Mouse (Mus musculus) forebrain, embryonic 11.5 days (tissue): ENCODE data around the gene Fkbp2. TPM values are rescaled to one million over a fixed set of nuclear protein-coding genes. Genes with fewer than 3 reads are reported as not detected.

ENCODE experiments used
- ATAC-seq: fragments of 200-750 bp; cut with Nextera tagmentation; replicated peaks from 2 replicates; pipeline ENCODE4 v1.8.0; 2017; ENCODE audit warnings: moderate TSS enrichment; ENCODE audit not compliant: low FRiP score
- DNase-seq: peaks from one replicate; pipeline ENCODE4 v3.0.0-alpha.2; 2017; ENCODE audit warnings: low spot score
- H3K27ac ChIP-seq: fragments of 300-500 bp; sonication (generic); 2 replicates; pipeline ENCODE4 v1.5.1; 2014; ENCODE audit warnings: low read depth, low read length
- H3K27me3 ChIP-seq: fragments of 300-500 bp; sonication (generic); 2 replicates; pipeline ENCODE4 v1.6.1; 2014; ENCODE audit warnings: mild to moderate bottlenecking, low read length, mixed read lengths; ENCODE audit not compliant: control insufficient read depth, insufficient read depth
- H3K36me3 ChIP-seq: fragments of 300-500 bp; sonication (generic); 2 replicates; pipeline ENCODE4 v1.6.1; 2014; ENCODE audit warnings: mild to moderate bottlenecking, low read length, moderate library complexity, mixed read lengths; ENCODE audit not compliant: control insufficient read depth, insufficient read depth
- H3K4me1 ChIP-seq: fragments of 300-500 bp; sonication (generic); replicated peaks from 2 replicates; pipeline ENCODE4 v1.6.1; 2014; ENCODE audit warnings: low read length, mixed read lengths; ENCODE audit not compliant: control insufficient read depth, insufficient read depth
- H3K4me2 ChIP-seq: fragments of 300-500 bp; sonication (generic); 2 replicates; pipeline ENCODE4 v1.6.1; 2014; ENCODE audit warnings: low read depth, mild to moderate bottlenecking, low read length, moderate library complexity, mixed read lengths; ENCODE audit not compliant: severe bottlenecking
- H3K4me3 ChIP-seq: fragments of 300-500 bp; sonication (generic); 2 replicates; pipeline ENCODE4 v1.5.1; 2014; ENCODE audit warnings: low read depth, low read length
- H3K9ac ChIP-seq: fragments of 300-500 bp; sonication (generic); 2 replicates; pipeline ENCODE4 v1.6.1; 2014; ENCODE audit warnings: low read length
- H3K9me3 ChIP-seq: fragments of 300-500 bp; sonication (generic); 2 replicates; pipeline ENCODE4 v1.6.1; 2016; ENCODE audit warnings: low read length, mixed read lengths; ENCODE audit not compliant: control insufficient read depth
- WGBS: fragments of 180-500 bp; shearing (Covaris S2); extraction: QIAGEN DNeasy Blood & Tissue Kit; methylation state at CpG from one replicate; pipeline ENCODE4 v1.1.7; 2014; 5-methylcytosine and 5-hydroxymethylcytosine counted together
- polyA plus RNA-seq: library from polyadenylated mRNA; unstranded; fragments of >200 nt; fragmentation: Nextera tagmentation; extraction: Ambion mirVana; gene quantifications from 2 replicates; pipeline ENCODE4 v1.2.1, GENCODE M21; 2014

Gene Fkbp2
- polyA plus RNA-seq, 1 experiment from 2014 or later, result 65.4 TPM

DNA sequence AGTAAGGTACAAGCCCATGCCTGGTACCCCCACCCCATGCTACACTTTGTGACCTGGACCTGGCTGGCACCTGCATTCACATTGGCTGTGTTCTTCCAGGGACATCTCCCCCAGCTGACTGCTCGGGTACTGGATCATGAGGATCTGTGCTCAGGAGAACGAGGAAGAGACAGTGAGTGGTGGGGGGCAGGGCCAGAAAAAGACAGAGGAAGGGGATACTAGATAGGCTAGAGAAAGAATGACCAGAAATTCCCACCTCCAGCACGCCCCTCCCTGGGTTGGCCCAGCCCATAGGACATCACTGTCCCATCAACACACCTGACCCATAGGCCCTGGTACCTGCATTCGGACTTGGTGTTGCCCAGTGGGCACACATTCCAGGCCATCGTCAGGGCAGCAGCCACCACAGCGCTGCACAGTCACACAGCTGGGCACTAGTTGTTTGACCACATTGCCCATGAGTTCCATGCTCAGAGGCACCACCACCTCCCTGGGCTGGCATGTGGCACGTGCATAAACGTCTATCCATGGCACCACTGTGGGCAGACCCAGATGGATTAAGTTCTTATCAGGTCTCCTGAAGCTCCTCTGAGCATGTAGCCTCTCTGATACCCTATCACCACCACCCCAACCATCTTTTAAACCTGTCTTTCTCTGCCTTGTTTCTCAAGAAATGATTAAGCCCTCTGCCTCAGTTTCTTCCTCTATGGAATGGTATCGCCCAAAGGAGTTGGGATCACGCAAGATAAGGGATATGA is 5.8 kb upstream of the Fkbp2 start:
- Histone ChIP-seq H3K4me3 (peak overlapping the region; percentile 87), H3K9me3 (no peaks in the 10 kb centered on the region), H3K27ac (no peak overlapping the region), H3K36me3 (peaks cover 3% of the 10 kb centered on the region; the same call in 1 of the 2 replicates), H3K4me1 (peaks cover 10% of the 10 kb centered on the region), H3K9ac (peak overlapping the region; percentile 89), H3K27me3 (no peaks in the 10 kb centered on the region), H3K4me2 (peak overlapping the region; percentile 96)
- 82% methylated on average over 10 of the region's 10 CpGs for WGBS
- DNase-seq, result no peak
- no peak for ATAC-seq

DNA sequence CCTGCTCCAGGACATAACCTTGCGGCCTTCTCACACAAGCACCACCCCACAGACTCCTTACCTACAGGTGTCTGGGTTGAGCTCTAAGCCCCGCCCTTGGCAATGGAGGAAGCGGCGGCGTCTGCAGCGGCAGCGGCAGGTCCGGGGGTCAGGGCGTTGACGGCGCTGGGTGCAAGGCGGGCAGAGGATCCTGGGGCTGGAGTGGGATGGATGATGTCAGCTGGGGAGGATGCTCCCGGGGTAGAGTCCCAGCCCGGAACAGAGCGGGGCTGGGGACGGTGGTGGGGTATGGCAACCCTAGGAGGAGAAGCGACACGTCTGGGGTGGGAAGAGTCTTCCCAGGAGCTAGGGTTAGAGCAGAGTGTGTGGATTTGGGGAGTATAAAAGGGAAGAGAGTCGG is 5.0 kb upstream of the Fkbp2 start:
- ATAC-seq (no peak), DNase-seq (no peak)
- WGBS, result 86% methylated on average over 19 of the region's 19 CpGs
- H3K36me3 ChIP-seq, result peaks cover 3% of the 10 kb centered on the region; the same call in 1 of the 2 replicates
- H3K4me1 ChIP-seq, result peaks cover 10% of the 10 kb centered on the region
- H3K27me3 ChIP-seq, result no peaks in the 10 kb centered on the region
- no peak overlapping the region for H3K4me3 ChIP-seq
- no peak overlapping the region for H3K4me2 ChIP-seq
- no peaks in the 10 kb centered on the region for H3K9me3 ChIP-seq
- no peak overlapping the region for H3K27ac ChIP-seq
- H3K9ac ChIP-seq, result no peak overlapping the region

DNA sequence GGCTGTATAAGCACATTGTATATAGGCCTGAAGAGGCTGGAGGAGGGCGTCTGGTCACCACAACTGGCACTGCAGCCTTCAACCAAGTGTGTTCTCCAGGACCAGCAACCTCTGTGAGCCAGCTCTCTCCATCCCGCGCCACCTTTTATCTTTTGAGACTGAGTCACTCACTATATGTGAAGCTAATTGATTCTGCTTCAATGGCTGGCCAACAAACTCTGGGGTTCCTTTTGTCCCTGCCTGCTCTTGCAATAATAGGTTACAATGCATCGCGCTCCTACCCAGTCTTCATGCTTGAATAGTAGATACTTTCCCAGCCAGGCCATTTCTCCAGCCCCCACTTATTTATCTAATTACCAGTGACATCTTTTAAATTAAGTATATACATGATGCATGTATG is 3.3 kb upstream of the Fkbp2 start:
- Histone ChIP-seq H3K36me3 (peaks cover 3% of the 10 kb centered on the region; the same call in 1 of the 2 replicates), H3K4me3 (no peak overlapping the region), H3K9me3 (no peaks in the 10 kb centered on the region), H3K27ac (no peak overlapping the region), H3K9ac (no peak overlapping the region), H3K27me3 (no peaks in the 10 kb centered on the region), H3K4me1 (peaks cover 16% of the 10 kb centered on the region), H3K4me2 (no peak overlapping the region)
- WGBS, result 33% methylated on average over 5 of the region's 5 CpGs
- DNase-seq, result no peak
- ATAC-seq, result no peak

DNA sequence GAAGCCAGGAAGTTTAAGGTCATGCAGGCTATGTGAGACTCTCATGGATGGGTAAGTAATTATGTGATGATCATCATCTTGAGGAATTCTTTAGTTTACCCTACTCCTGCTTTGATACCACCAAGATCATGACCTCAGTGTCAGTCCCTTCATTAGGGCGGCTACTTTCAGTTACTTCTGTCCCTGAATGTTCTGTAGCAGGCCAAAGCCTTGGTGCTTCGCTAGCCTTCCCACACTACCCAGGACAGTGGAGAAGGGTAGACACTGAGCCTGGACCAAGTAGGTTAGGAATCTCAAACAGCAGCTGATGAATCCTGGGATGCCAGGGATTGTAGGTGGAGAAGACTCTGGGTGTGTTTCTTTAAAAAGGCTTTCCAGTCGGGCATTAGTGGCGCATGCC is 1.2 kb upstream of the Fkbp2 start:
- Histone ChIP-seq H3K9me3 (no peaks in the 10 kb centered on the region), H3K36me3 (peaks cover 3% of the 10 kb centered on the region; the same call in 1 of the 2 replicates), H3K27me3 (no peaks in the 10 kb centered on the region), H3K4me3 (no peak overlapping the region), H3K4me1 (peaks cover 20% of the 10 kb centered on the region), H3K9ac (no peak overlapping the region), H3K27ac (no peak overlapping the region), H3K4me2 (no peak overlapping the region)
- DNase-seq (no peak), ATAC-seq (no peak)
- WGBS, result 88% methylated on average over 4 of the region's 4 CpGs

DNA sequence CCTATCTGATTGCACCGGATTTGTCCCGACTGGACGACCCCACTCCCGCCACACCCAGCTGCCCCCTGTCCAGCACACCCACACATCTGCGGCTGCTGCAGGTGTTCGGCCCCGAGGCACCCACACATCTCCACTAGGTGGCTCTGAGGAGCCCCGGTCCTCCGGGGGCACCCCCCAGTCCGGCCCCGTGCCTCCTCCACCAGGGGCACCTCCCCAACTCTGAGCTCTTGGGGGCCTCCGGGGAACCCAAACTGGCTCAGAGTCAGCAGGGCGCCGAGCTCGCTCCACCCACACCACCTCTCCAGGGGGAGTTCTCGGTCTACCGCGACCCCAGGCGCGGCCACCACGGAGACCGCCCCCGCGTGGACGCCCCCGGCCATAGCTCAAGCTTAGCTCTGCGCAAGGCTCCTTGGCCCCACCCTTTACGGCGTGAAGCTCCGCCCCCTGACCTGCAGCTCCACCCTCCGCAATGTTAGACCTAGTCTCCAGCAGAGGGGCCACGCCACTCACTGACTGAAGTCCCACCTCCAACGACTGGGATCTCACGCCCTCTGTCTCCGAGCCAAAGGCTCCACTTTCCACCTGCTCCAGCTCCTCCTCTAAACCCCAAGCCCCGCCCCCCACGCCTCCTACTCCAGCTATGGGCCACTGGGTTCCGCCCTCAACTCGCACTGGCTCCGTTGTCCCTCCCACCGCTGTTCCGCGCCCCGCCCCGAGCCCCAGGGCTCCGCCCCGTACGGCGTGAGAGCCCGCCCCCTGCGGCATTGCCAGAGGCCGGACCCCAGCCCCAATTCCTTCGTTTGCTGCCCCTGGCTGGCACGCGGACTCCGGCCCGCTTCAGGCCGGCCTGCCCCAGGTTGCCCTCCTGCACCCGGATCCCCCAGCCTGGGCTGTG is 568 bp downstream of the Fkbp2 start:
- peaks cover 22% of the 10 kb centered on the region for H3K4me1 ChIP-seq
- peak overlapping the region; percentile 86 for H3K27ac ChIP-seq
- no peaks in the 10 kb centered on the region; the same call in 1 of the 2 replicates for H3K36me3 ChIP-seq
- H3K4me2 ChIP-seq, result peak overlapping the region; percentile 67
- peak; percentile 100 for DNase-seq
- H3K9me3 ChIP-seq, result no peaks in the 10 kb centered on the region
- no peaks in the 10 kb centered on the region for H3K27me3 ChIP-seq
- peak; percentile 87 for ATAC-seq
- WGBS, result 1% methylated on average over 58 of the region's 59 CpGs
- H3K9ac ChIP-seq, result peak overlapping the region; percentile 77
- peak overlapping the region; percentile 42 for H3K4me3 ChIP-seq

DNA sequence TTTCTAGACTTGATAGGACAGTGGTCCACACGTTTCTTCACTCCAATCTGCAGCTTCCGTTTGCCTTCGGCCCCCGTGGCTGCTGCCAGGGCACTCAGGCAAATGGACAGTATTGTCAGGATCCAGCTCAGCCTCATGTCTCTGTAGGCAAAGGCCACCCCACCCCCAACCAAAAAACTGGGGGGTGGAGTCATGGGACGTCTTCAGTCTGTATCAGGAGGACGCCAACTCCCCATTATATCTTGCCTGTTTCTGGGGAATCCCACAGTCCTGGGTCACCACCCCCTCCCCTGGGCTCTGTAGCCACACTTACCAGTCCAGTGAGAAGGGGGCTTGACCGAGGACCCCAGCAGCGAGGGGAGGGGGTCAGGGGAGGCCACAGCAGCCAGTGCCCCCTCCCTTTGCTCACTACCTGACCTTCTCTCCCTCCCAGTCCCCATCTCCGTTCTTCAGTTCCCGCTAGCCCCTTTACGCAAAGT is 1.3 kb downstream of the Fkbp2 start:
- WGBS, result 15% methylated on average over 11 of the region's 11 CpGs
- ATAC-seq (no peak), DNase-seq (no peak)
- Histone ChIP-seq H3K9ac (peak overlapping the region; percentile 62), H3K27me3 (no peaks in the 10 kb centered on the region), H3K4me2 (peak overlapping the region; percentile 67), H3K4me3 (peak overlapping the region; percentile 42), H3K4me1 (peaks cover 22% of the 10 kb centered on the region), H3K36me3 (no peaks in the 10 kb centered on the region; the same call in 1 of the 2 replicates), H3K9me3 (no peaks in the 10 kb centered on the region), H3K27ac (peak overlapping the region; percentile 50; the same call in 1 of the 2 replicates)

DNA sequence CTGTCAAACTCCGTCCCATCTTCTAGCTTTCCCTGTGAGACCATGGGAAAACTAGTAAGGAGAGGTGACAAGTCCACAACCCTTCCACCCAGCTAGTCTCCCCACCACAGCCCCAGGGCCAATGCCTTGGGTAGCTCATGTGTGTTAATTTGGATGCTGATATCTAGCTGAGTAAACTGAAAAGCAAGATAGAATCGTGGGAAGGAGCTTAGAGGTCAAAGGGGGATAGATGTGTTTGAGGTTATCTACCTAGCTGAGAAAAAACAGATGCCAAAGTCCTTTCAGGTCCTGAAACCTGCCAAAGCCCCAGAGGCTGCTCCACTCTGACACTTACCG is 1.7 kb downstream of the Fkbp2 start:
- peaks cover 24% of the 10 kb centered on the region for H3K4me1 ChIP-seq
- peak overlapping the region; percentile 67 for H3K4me2 ChIP-seq
- WGBS, result 51% methylated on average over 3 of the region's 3 CpGs
- peak overlapping the region; percentile 42 for H3K4me3 ChIP-seq
- no peak for DNase-seq
- no peaks in the 10 kb centered on the region for H3K9me3 ChIP-seq
- 0 out of 2 replicates have a peak overlapping the region, but pooled peaks have one; percentile 20 for H3K27ac ChIP-seq
- H3K27me3 ChIP-seq, result no peaks in the 10 kb centered on the region
- H3K9ac ChIP-seq, result peak overlapping the region; percentile 62; the same call in 1 of the 2 replicates
- no peak for ATAC-seq
- H3K36me3 ChIP-seq, result no peaks in the 10 kb centered on the region; the same call in 1 of the 2 replicates

DNA sequence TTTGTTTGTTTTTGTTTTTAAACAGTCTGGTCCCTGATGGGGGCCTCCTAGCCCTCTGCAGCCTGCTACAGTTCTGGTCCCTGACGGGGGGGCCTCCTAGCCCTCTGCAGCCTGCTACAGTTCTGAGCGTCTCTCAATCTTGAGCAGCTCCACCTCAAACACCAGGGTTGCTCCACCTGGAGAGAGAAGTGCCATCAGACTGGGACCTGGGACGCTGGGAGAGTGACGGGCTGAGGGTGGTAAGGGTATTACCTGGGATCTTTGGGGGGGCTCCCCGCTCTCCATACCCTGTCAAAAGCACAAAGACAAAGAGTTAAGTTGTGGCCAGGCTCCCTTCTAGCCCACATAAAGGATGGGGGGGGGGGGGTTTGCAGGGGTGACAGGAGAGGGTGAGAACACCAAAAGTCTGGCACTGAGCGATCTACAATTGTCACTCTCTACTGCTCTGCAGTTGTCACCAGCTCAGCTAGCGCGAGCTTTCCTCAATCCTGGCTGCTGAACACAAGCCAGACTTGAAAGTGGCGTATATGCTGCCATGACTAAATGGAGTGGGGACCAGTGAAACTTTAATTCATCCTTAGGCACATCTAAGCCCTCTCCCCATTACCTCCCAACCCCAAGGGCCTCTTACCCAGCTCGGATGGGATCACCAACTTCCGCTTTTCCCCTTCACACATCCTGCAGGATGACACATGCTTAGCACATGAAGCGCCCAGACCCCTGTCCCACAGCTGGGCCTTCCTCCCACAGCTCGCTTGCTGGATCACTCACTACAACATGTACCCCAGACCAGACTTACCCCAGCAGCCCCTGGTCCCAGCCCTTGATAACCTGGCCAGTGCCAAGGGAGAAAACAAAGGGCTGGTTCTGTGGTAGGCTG is 2.3 kb downstream of the Fkbp2 start:
- Histone ChIP-seq H3K4me3 (peak overlapping the region; percentile 42; the same call in 1 of the 2 replicates), H3K9me3 (no peaks in the 10 kb centered on the region), H3K27ac (no peak overlapping the region), H3K36me3 (no peaks in the 10 kb centered on the region; the same call in 1 of the 2 replicates), H3K27me3 (no peaks in the 10 kb centered on the region), H3K4me1 (peaks cover 24% of the 10 kb centered on the region), H3K9ac (peak overlapping the region; percentile 27; the same call in 1 of the 2 replicates), H3K4me2 (peak overlapping the region; percentile 67)
- DNase-seq, result no peak
- ATAC-seq, result no peak
- WGBS, result 89% methylated on average over 13 of the region's 13 CpGs
